ENCODE assay signal across 8 mouse cellular contexts in genomic region chr9:106448498-106449031, GRCm38 (mm10). TPM values are rescaled to one million over a fixed set of nuclear protein-coding genes. Genes with fewer than 3 reads are reported as not detected.
A peak's percentile ranks its signal among the peaks of the same experiment; 100 is the strongest.
DNase-seq lines count a peak whose midpoint lies in the region; ATAC-seq lines count a peak whose summit lies in the region.

No protein-coding gene starts in this region.

- DNase-seq in Muller cell, postnatal 12 days (ENCODE audit: inconsistent ontology term) = peak; percentile 90
- peak; percentile 87 for DNase-seq in cerebellum, adult 11-12 months
- peak; percentile 71 for DNase-seq in hindbrain, embryonic 10.5 days (ENCODE audit: low spot score)
- DNase-seq in layer of hippocampus, postnatal 10 days (ENCODE audit: low spot score in 2 of 2) = peak; percentile 68 to 76
- peak; percentile 84 for DNase-seq in lung, postnatal 25 days (ENCODE audit: low spot score)
- peak; percentile 49 for DNase-seq in ovary, postnatal 14 days (ENCODE audit: low spot score)
- DNase-seq in urinary bladder, postnatal 25 days (ENCODE audit: low spot score) = peak; percentile 54

- H3K4me1 ChIP-seq in forebrain, embryonic 16.5 days (replicated peaks; ENCODE audit: control insufficient read depth, insufficient read depth, low read length) = peaks cover 38% of the 10 kb centered on the region
- peaks cover 86% of the 10 kb centered on the region for H3K4me1 ChIP-seq in hindbrain, embryonic 10.5 days (replicated peaks)

- 1% methylated on average over 23 of the region's 23 CpGs for WGBS in forebrain, embryonic 16.5 days
- WGBS in hindbrain, embryonic 10.5 days = 1% methylated on average over 23 of the region's 23 CpGs

- peak; percentile 60 for ATAC-seq in forebrain, embryonic 16.5 days

- no peaks in the 10 kb centered on the region for H3K36me3 ChIP-seq in forebrain, embryonic 16.5 days (ENCODE audit: control insufficient read depth, insufficient read depth)
- H3K36me3 ChIP-seq in hindbrain, embryonic 10.5 days = no peaks in the 10 kb centered on the region

- no peak overlapping the region for H3K27ac ChIP-seq in forebrain, embryonic 16.5 days (ENCODE audit: low read length)
- peak overlapping the region; percentile 88 for H3K27ac ChIP-seq in hindbrain, embryonic 10.5 days

- H3K4me3 ChIP-seq in forebrain, embryonic 16.5 days (replicated peaks; ENCODE audit: low read length) = peak overlapping the region; percentile 44
- peak overlapping the region; percentile 63 for H3K4me3 ChIP-seq in hindbrain, embryonic 10.5 days

- no peaks in the 10 kb centered on the region for H3K9me3 ChIP-seq in forebrain, embryonic 16.5 days (ENCODE audit: control insufficient read depth, low read length)
- H3K9me3 ChIP-seq in hindbrain, embryonic 10.5 days = no peaks in the 10 kb centered on the region

- peak overlapping the region; percentile 78 for H3K4me2 ChIP-seq in forebrain, embryonic 16.5 days (ENCODE audit: low read length)

- H3K27me3 ChIP-seq in forebrain, embryonic 16.5 days (replicated peaks; ENCODE audit: control insufficient read depth, insufficient read depth, low read length) = no peaks in the 10 kb centered on the region
- peaks cover 4% of the 10 kb centered on the region; the same call in 1 of the 2 replicates for H3K27me3 ChIP-seq in hindbrain, embryonic 10.5 days (ENCODE audit: insufficient read depth, poor library complexity, severe bottlenecking)

- H3K9ac ChIP-seq in forebrain, embryonic 16.5 days (replicated peaks; ENCODE audit: low read depth, low read length) = peak overlapping the region; percentile 58

RNA-seq across cellular contexts. Expression of gene Abhd14a, which starts 1.1 kb away (rescaled TPM):
- polyA plus RNA-seq in forebrain, embryonic 16.5 days (2015; fragmentation: Nextera tagmentation; extraction: Ambion mirVana) = 72.3 and 81.9 TPM in 2 replicates
- polyA plus RNA-seq in hindbrain, embryonic 10.5 days (2016; fragmentation: Nextera tagmentation; extraction: Ambion mirVana) = 39.7 and 41.9 TPM in 2 replicates
- total RNA-seq in layer of hippocampus, postnatal 10 days (2021) = 10 to 100 TPM; 51.1 to 53.2 TPM

RNA-seq across cellular contexts. Expression of gene Abhd14b, which starts 1.3 kb away (rescaled TPM):
- 6.2 and 7.7 TPM in 2 replicates for polyA plus RNA-seq in forebrain, embryonic 16.5 days (2015; fragmentation: Nextera tagmentation; extraction: Ambion mirVana)
- polyA plus RNA-seq in hindbrain, embryonic 10.5 days (2016; fragmentation: Nextera tagmentation; extraction: Ambion mirVana) = 5.7 and 6.0 TPM in 2 replicates
- total RNA-seq in layer of hippocampus, postnatal 10 days (2021) = 10 to 100 TPM in 1 of 2 experiments, 1 to 10 TPM in 1; 9.9 to 10.6 TPM

RNA-seq across cellular contexts. Expression of gene Pcbp4, which starts 4.5 kb away (rescaled TPM):
- polyA plus RNA-seq in forebrain, embryonic 16.5 days (2015; fragmentation: Nextera tagmentation; extraction: Ambion mirVana) = 221 and 249 TPM in 2 replicates
- polyA plus RNA-seq in hindbrain, embryonic 10.5 days (2016; fragmentation: Nextera tagmentation; extraction: Ambion mirVana) = 395 and 430 TPM in 2 replicates
- total RNA-seq in layer of hippocampus, postnatal 10 days (2021) = 100 to 1,000 TPM; 226 to 234 TPM

RNA-seq across cellular contexts. Expression of gene Acy1, which starts 10.4 kb away (rescaled TPM):
- 31.5 and 31.7 TPM in 2 replicates for polyA plus RNA-seq in forebrain, embryonic 16.5 days (2015; fragmentation: Nextera tagmentation; extraction: Ambion mirVana)
- polyA plus RNA-seq in hindbrain, embryonic 10.5 days (2016; fragmentation: Nextera tagmentation; extraction: Ambion mirVana) = 36.7 and 37.0 TPM in 2 replicates
- 10 to 100 TPM; 11.0 to 13.2 TPM for total RNA-seq in layer of hippocampus, postnatal 10 days (2021)

RNA-seq across cellular contexts. Expression of gene Gpr62, which starts 17.2 kb away (rescaled TPM):
- 0.48 and 0.72 TPM in 2 replicates for polyA plus RNA-seq in forebrain, embryonic 16.5 days (2015; fragmentation: Nextera tagmentation; extraction: Ambion mirVana)
- polyA plus RNA-seq in hindbrain, embryonic 10.5 days (2016; fragmentation: Nextera tagmentation; extraction: Ambion mirVana) = 0.10 and 0.17 TPM in 2 replicates
- total RNA-seq in layer of hippocampus, postnatal 10 days (2021) = 1 to 10 TPM; 1.8 to 2.0 TPM
